Mouse (Mus musculus): ENCODE data around the gene Mcu.

DNA sequence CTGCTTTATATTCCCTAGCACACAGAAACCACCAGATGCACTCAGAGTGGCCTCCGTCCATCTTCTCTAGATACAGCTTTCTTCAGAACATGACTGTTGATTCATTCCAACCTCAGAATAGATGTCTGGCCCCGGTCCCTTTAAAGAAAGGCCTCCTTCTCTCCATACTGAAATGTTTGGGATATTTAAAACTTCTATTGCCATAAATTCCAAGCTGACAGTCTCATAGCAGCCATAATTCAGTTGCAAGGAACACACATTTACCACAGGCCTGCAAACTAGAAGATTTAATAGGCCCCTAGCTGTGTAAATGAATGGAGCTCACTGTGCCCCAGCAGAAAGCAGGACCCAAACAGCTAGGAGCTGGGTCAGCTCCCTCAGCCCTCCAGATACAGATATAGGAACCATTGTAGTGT is 50.5 kb downstream of the Mcu start:
- no peak for TF ChIP-seq POLR2A (IDR thresholded peaks at IDR 0.05; ENCODE audit: borderline replicate concordance, control insufficient read depth, low read depth, low read length)
- no peak for TF ChIP-seq CTCF (IDR thresholded peaks at IDR 0.05; ENCODE audit: control insufficient read depth, insufficient read depth, low read length)
